Mouse (Mus musculus) spleen, adult 2 months (tissue): ENCODE data around the gene Fbxl5. TPM values are rescaled to one million over a fixed set of nuclear protein-coding genes. Genes with fewer than 3 reads are reported as not detected.

ENCODE experiments used
- DNase-seq, 2 experiments: peaks; one replicate each; pipeline versions ENCODE4 v3.0.0 to v3.0.0-alpha.2; 2012 to 2021; ENCODE audit warnings: low spot score in 2 of 2, low read depth in 1 of 2
- H3K27ac ChIP-seq: fragments of 200-500 bp; 2 replicates; pipeline ENCODE4 v1.5.1; 2012; ENCODE audit warnings: low read length, inconsistent platforms; ENCODE audit not compliant: insufficient read depth
- H3K27me3 ChIP-seq: fragments of 200-500 bp; 2 replicates; pipeline ENCODE4 v1.6.1; 2012; ENCODE audit warnings: mild to moderate bottlenecking, moderate library complexity, low read length, inconsistent platforms; ENCODE audit not compliant: control insufficient read depth, insufficient read depth
- H3K36me3 ChIP-seq: fragments of 200-500 bp; 2 replicates; pipeline ENCODE4 v1.6.1; 2012; ENCODE audit warnings: mild to moderate bottlenecking, low read length, inconsistent platforms; ENCODE audit not compliant: control insufficient read depth, insufficient read depth
- H3K4me1 ChIP-seq: fragments of 200-500 bp; 2 replicates; pipeline ENCODE4 v1.6.1; 2011; ENCODE audit warnings: inconsistent platforms; ENCODE audit not compliant: control insufficient read depth, insufficient read depth, insufficient read length
- H3K4me3 ChIP-seq: fragments of 200-500 bp; 2 replicates; pipeline ENCODE4 v1.5.1; 2011; ENCODE audit warnings: mild to moderate bottlenecking, inconsistent platforms; ENCODE audit not compliant: insufficient read depth, insufficient read length; ENCODE audit errors: extremely low read depth
- CTCF ChIP-seq: fragments of 200-500 bp; IDR thresholded peaks from 2 replicates; pipeline ENCODE4 v1.5.1; 2011; ENCODE audit warnings: mild to moderate bottlenecking, inconsistent platforms; ENCODE audit not compliant: insufficient read depth, insufficient read length, insufficient replicate concordance; ENCODE audit errors: extremely low read depth
- POLR2A ChIP-seq: fragments of 200-500 bp; IDR thresholded peaks from 2 replicates; pipeline ENCODE4 v1.6.1; 2011; ENCODE audit warnings: low read depth, low read length, inconsistent platforms
- WGBS: fragments of 180-500 bp; shearing (Covaris S2); methylation state at CpG from one replicate; pipeline ENCODE4 v1.1.7; 2018; 5-methylcytosine and 5-hydroxymethylcytosine counted together
- polyA plus RNA-seq: library from polyadenylated mRNA; depleted of rRNA; stranded (reverse); fragments of >200 nt; gene quantifications from 2 replicates; pipeline ENCODE4 v1.2.3, GENCODE M21; 2012

Fbxl5 gene
- polyA plus RNA-seq, 1 experiment = 13.9 TPM

DNA sequence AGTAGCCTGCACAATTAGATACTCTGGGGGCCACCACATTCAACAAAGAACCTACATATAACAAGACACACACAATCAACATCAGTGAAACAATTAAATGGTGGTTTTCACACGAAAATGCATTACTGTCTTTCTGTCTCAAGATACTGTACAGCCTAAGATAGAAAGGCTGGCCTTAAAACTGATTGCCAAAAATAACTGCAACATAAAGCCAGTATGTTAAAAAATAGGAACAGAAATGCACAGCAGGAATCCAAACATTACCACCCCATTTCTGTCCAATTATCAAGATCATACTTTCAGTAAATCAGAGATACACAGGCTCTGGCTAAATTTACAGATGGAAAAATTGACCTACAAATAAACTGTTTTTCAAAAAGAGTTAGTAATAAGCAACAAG lies 44.4 kb downstream of the Fbxl5 start:
- H3K27ac ChIP-seq = no peak overlapping the region
- DNase-seq = no peak
- WGBS = 52% methylated on average over 1 of the region's 1 CpGs
- H3K36me3 ChIP-seq = no peaks in the 10 kb centered on the region
- H3K27me3 ChIP-seq = no peaks in the 10 kb centered on the region
- no peak overlapping the region for H3K4me3 ChIP-seq
- H3K4me1 ChIP-seq = peaks cover 8% of the 10 kb centered on the region; the same call in 1 of the 2 replicates
- no peak for TF ChIP-seq POLR2A
- TF ChIP-seq CTCF = no peak

GRCm38 (mm10) chr5:43776407-43776806 lies 45.0 kb downstream of the Fbxl5 start:
- no peak for TF ChIP-seq POLR2A
- TF ChIP-seq CTCF = no peak

DNA sequence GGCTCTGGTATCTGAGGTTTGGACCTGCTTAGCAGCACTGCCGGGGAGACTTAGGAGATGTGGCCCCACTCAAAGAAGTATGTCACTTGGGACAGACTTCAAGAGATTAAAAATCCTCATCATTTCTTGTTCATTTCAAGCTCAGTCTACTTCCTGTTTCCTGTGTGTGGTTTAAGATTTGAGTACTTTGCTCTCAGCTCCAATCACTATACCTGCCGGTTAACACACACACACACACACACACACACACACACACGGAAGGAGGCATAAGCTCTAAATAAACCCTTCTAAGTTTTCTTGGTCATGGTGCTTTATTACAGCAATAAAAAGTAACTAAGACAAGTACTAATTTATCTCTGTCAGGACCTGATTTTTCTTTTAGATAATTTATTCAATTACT lies 49.9 kb downstream of the Fbxl5 start:
- Histone ChIP-seq H3K27ac (peak overlapping the region; percentile 70), H3K4me3 (no peak overlapping the region), H3K36me3 (peaks cover 5% of the 10 kb centered on the region), H3K4me1 (peaks cover 8% of the 10 kb centered on the region), H3K27me3 (no peaks in the 10 kb centered on the region)
- DNase-seq = peak; percentile 41 to 43
- TF ChIP-seq CTCF = no peak
- WGBS = 26% methylated on average over 3 of the region's 3 CpGs

More at GRCm38 (mm10) chr5:43776407-43776806, 45.0 kb downstream of the Fbxl5 start:
- no peaks in the 10 kb centered on the region for H3K27me3 ChIP-seq
- H3K27ac ChIP-seq = no peak overlapping the region
- peaks cover 11% of the 10 kb centered on the region for H3K4me1 ChIP-seq
- DNase-seq = no peak
- H3K4me3 ChIP-seq = no peak overlapping the region
- no peaks in the 10 kb centered on the region for H3K36me3 ChIP-seq

DNA sequence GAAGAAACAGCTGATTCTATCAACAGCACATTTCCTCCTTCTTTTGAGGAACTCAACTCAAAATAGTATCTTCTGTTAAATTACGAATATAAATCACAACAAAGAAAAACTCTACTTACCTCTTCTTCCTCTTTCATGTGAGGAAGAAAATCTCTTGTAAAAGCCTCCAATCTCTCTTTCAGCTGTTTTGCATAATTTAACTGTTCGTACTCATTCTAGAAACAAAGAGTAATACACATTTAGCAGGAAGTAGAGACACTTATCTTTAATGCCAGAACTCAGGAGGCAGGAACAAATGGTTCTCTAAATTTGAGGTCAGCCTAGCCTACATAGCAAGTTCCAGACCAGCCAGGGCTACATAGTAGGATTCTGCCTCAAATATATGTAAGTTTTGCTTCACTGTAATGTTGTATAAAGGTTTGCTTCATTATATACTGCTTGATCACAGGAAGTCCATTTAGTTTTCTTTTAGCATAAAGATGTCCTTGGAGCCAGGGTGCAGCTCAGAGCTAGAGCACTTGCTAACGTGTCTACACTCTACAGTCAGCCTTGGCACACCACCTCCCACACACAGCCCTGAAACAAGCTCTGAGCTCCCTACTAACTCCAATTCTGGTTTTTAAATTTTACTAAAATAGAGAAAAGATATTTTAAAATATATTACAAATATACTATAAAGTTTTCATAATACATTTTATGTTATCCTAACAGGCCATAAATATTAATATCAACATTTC lies 50.7 kb downstream of the Fbxl5 start:
- Histone ChIP-seq H3K27ac (peak overlapping the region; percentile 40), H3K27me3 (no peaks in the 10 kb centered on the region), H3K36me3 (peaks cover 5% of the 10 kb centered on the region), H3K4me1 (peaks cover 8% of the 10 kb centered on the region), H3K4me3 (no peak overlapping the region)
- WGBS = 25% methylated on average over 3 of the region's 3 CpGs
- TF ChIP-seq CTCF (no peak), POLR2A (no peak)
- no peak for DNase-seq

DNA sequence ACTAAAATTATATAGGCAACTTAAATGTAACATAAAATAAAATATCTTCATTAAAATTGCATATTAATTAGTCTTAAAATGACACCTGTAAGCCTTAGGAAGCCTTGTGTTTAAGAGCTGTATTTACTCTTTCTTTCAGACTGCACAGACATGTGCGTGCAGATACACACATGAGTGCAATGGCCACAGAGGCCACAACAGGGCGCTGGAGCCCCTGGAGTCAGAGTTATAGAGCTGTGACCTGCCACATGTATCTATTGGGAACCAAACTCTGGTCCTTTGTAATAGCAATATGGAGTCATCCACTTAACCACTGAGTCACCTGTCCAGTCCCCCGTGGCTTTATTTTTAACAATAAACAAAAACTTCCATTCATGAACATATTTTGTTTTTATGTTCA lies 72.3 kb downstream of the Fbxl5 start:
- DNase-seq = no peak
- H3K4me3 ChIP-seq = no peak overlapping the region
- H3K4me1 ChIP-seq = no peaks in the 10 kb centered on the region
- no peak overlapping the region for H3K27ac ChIP-seq
- no peaks in the 10 kb centered on the region for H3K27me3 ChIP-seq
- TF ChIP-seq CTCF (no peak), POLR2A (no peak)
- WGBS = 91% methylated on average over 3 of the region's 3 CpGs
- peaks cover 7% of the 10 kb centered on the region; the same call in 1 of the 2 replicates for H3K36me3 ChIP-seq

GRCm38 (mm10) chr5:43748039-43748438 lies 73.4 kb downstream of the Fbxl5 start:
- Histone ChIP-seq H3K4me1 (no peaks in the 10 kb centered on the region), H3K27ac (no peak overlapping the region), H3K27me3 (no peaks in the 10 kb centered on the region), H3K4me3 (no peak overlapping the region), H3K36me3 (peaks cover 7% of the 10 kb centered on the region; the same call in 1 of the 2 replicates)
- WGBS = 90% methylated on average over 4 of the region's 4 CpGs
- DNase-seq = no peak
- no peak for TF ChIP-seq CTCF
- TF ChIP-seq POLR2A = no peak

GRCm38 (mm10) chr5:43745156-43745555 lies 76.3 kb downstream of the Fbxl5 start:
- no peak for TF ChIP-seq CTCF
- Histone ChIP-seq H3K27ac (no peak overlapping the region), H3K27me3 (no peaks in the 10 kb centered on the region), H3K4me3 (no peak overlapping the region), H3K36me3 (peaks cover 4% of the 10 kb centered on the region; the same call in 1 of the 2 replicates), H3K4me1 (no peaks in the 10 kb centered on the region)
- no peak for DNase-seq
- 81% methylated on average over 5 of the region's 5 CpGs for WGBS
